Mouse (Mus musculus) induced T-regulatory cell, adult 2 months (primary cell): ENCODE data around the gene Rbm11.

Source experiments
- DNase-seq: peaks from one replicate; pipeline ENCODE4 v3.0.0-alpha.2; 2012; ENCODE audit warnings: low read depth

Rbm11 gene

GRCm38 (mm10) chr16:75592671-75593500 lies at the start of gene Rbm11:
Gene Rbm11 (plus strand): TSS chr16:75592844.
- DNase-seq = peak; percentile 79

- no peak for DNase-seq
Observed at GRCm38 (mm10) chr16:75545310-75545709, 47.3 kb upstream of the Rbm11 start.

- no peak for DNase-seq
Observed at GRCm38 (mm10) chr16:75562910-75563309, 29.7 kb upstream of the Rbm11 start.

- no peak for DNase-seq
Observed at GRCm38 (mm10) chr16:75582279-75582678, 10.4 kb upstream of the Rbm11 start.

GRCm38 (mm10) chr16:75585961-75586360 lies 6.7 kb upstream of the Rbm11 start, which contains the start of gene Lipi:
Gene Lipi (minus strand): TSS chr16:75586061.
- no peak for DNase-seq

- no peak for DNase-seq
Observed at GRCm38 (mm10) chr16:75586466-75586865, 6.2 kb upstream of the Rbm11 start.

- peak; percentile 27 for DNase-seq
Observed at GRCm38 (mm10) chr16:75593501-75594183, 998 bp downstream of the Rbm11 start.

- DNase-seq = peak; percentile 4
Observed at GRCm38 (mm10) chr16:75606415-75606814, 13.8 kb downstream of the Rbm11 start.

GRCm38 (mm10) chr16:75612561-75612960 lies 19.9 kb downstream of the Rbm11 start:
- no peak for DNase-seq

- DNase-seq = peak; percentile 60
Observed at GRCm38 (mm10) chr16:75617651-75618349, 25.2 kb downstream of the Rbm11 start.

GRCm38 (mm10) chr16:75627862-75628261 lies 35.2 kb downstream of the Rbm11 start:
- DNase-seq = no peak
